Mouse (Mus musculus): ENCODE measurements around the gene Cacng7.

GRCm38 (mm10) chr7:3323826-3324225 lies 8.9 kb upstream of the Cacng7 start:
- no peak for TF ChIP-seq CTCF (IDR thresholded peaks at IDR 0.05; ENCODE audit: low read depth)
- no peak for TF ChIP-seq EP300 (IDR thresholded peaks at IDR 0.05; ENCODE audit: low read depth)
